In the genomic region with DNA sequence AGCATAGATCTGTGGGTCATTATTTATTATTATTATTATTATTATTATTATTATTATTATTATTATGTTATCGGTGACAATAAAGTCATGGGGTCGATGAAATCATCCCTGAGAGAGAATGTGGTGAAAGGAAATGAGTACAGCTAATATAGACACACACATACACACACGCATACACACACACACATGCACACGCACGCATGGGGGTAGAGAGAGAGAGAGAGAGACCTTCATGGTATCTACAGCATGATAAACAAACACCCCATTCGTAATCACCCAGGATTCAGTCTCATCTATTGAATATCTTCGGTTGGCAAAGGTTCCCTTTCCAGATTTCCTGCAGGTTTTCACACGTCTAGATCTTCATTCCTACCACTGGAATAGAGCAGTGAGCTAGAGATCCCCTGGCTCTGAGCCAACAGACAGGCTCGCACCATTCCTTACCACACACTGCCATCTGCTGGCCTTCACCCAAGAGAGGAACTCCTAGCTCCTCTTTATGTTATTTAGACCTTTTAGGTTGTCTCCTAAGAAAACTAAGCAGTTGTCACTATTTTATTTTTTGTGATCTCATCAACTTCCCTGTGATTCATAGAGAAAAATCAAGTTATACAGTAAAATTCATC, we compare ENCODE assay signal across 7 mouse cellular contexts.
DNase-seq lines count a peak whose midpoint lies in the region; ATAC-seq and TF ChIP-seq lines count a peak whose summit lies in the region.

No protein-coding gene starts in this region.

- TF ChIP-seq CTCF in spleen, adult 2 months (IDR thresholded peaks at IDR 0.05; ENCODE audit: extremely low read depth, insufficient read depth, insufficient read length, insufficient replicate concordance) = peak; percentile 27; the same call in 1 of the 2 replicates

- no peak overlapping the region for H3K27ac ChIP-seq in intestine, embryonic 15.5 days
- H3K27ac ChIP-seq in midbrain, embryonic 11.5 days (ENCODE audit: low read depth, low read length) = no peak overlapping the region
- no peak overlapping the region for H3K27ac ChIP-seq in spleen, adult 2 months (ENCODE audit: insufficient read depth, low read length)

- no peaks in the 10 kb centered on the region for H3K9me3 ChIP-seq in intestine, embryonic 15.5 days
- no peaks in the 10 kb centered on the region for H3K9me3 ChIP-seq in midbrain, embryonic 11.5 days (ENCODE audit: control insufficient read depth, low read length)

- no peaks in the 10 kb centered on the region for H3K36me3 ChIP-seq in intestine, embryonic 15.5 days
- no peaks in the 10 kb centered on the region for H3K36me3 ChIP-seq in midbrain, embryonic 11.5 days (ENCODE audit: control insufficient read depth, insufficient read depth, low read length)
- no peaks in the 10 kb centered on the region for H3K36me3 ChIP-seq in spleen, adult 2 months (ENCODE audit: control insufficient read depth, insufficient read depth, low read length)

- H3K4me2 ChIP-seq in intestine, embryonic 15.5 days (replicated peaks) = no peak overlapping the region
- no peak overlapping the region for H3K4me2 ChIP-seq in midbrain, embryonic 11.5 days

- H3K4me1 ChIP-seq in intestine, embryonic 15.5 days (replicated peaks) = no peaks in the 10 kb centered on the region
- H3K4me1 ChIP-seq in midbrain, embryonic 11.5 days (ENCODE audit: control insufficient read depth, insufficient read depth, low read length) = no peaks in the 10 kb centered on the region
- H3K4me1 ChIP-seq in spleen, adult 2 months (ENCODE audit: control insufficient read depth, insufficient read depth, insufficient read length) = no peaks in the 10 kb centered on the region

- peak; percentile 73 for DNase-seq in adrenal gland, adult 2 months
- peak; percentile 93 for DNase-seq in embryo, embryonic 10 days (ENCODE audit: low spot score)
- peak; percentile 61 for DNase-seq in gastrocnemius, postnatal 14 days
- peak; percentile 66 to 93 for DNase-seq in left cerebral cortex, adult 9 months (ENCODE audit: low spot score in 2 of 2)
- peak; percentile 97 for DNase-seq in midbrain, embryonic 11.5 days (ENCODE audit: low spot score, missing footprints)
- peak; percentile 1 to 38 for DNase-seq in spleen, adult 2 months (ENCODE audit: low read depth in 1 of 2, low spot score in 2 of 2)

- ATAC-seq in intestine, embryonic 15.5 days = peak; percentile 81
- ATAC-seq in midbrain, embryonic 11.5 days (ENCODE audit: low FRiP score) = peak; percentile 89

- H3K4me3 ChIP-seq in intestine, embryonic 15.5 days (replicated peaks) = no peak overlapping the region
- no peak overlapping the region for H3K4me3 ChIP-seq in midbrain, embryonic 11.5 days (ENCODE audit: low read depth, low read length)
- no peak overlapping the region for H3K4me3 ChIP-seq in spleen, adult 2 months (ENCODE audit: extremely low read depth, insufficient read depth, insufficient read length)

- intact Hi-C loops in gastrocnemius, postnatal 14 days (cut with DNase I; ENCODE audit: low total_unique reads) = no loop called here

- TF ChIP-seq POLR2A in spleen, adult 2 months (IDR thresholded peaks at IDR 0.05; ENCODE audit: low read depth, low read length) = no peak

- H3K27me3 ChIP-seq in intestine, embryonic 15.5 days (replicated peaks) = no peaks in the 10 kb centered on the region
- H3K27me3 ChIP-seq in midbrain, embryonic 11.5 days (ENCODE audit: control insufficient read depth, insufficient read depth, low read length) = no peaks in the 10 kb centered on the region
- H3K27me3 ChIP-seq in spleen, adult 2 months (ENCODE audit: control insufficient read depth, insufficient read depth, low read length) = no peaks in the 10 kb centered on the region

- WGBS in intestine, embryonic 15.5 days = 51% methylated on average over 9 of the region's 9 CpGs
- 59% methylated on average over 9 of the region's 9 CpGs for WGBS in midbrain, embryonic 11.5 days
- 51% methylated on average over 9 of the region's 9 CpGs for WGBS in spleen, adult 2 months

- H3K9ac ChIP-seq in intestine, embryonic 15.5 days = no peak overlapping the region
- no peak overlapping the region for H3K9ac ChIP-seq in midbrain, embryonic 11.5 days (ENCODE audit: low read length)

Comparison
In these comparisons a context has a peak if more than half of its experiments do, and no peak if none do; other contexts are left out.
1. DNase-seq: peak in every context shown above with its lines; median percentile 97 in midbrain, embryonic 11.5 days; 93 in embryo, embryonic 10 days; 80 in left cerebral cortex, adult 9 months; 73 in adrenal gland, adult 2 months; 61 in gastrocnemius, postnatal 14 days; 20 in spleen, adult 2 months.